Mouse (Mus musculus) embryonic facial prominence, embryonic 10.5 days (tissue): ENCODE measurements at regions not wholly inside any gene's neighbourhood (a gene's known extent, or its start where the extent isn't known, plus 50 kb on each side); places are given as distances from the start of the nearest gene placed in this dataset.

ENCODE experiments used
- DNase-seq: peaks from one replicate; pipeline ENCODE4 v3.0.0-alpha.2; 2017; ENCODE audit warnings: low spot score
- H3K27ac ChIP-seq: fragments of 300-500 bp; sonication (generic); replicated peaks from 2 replicates; pipeline ENCODE4 v1.5.1; 2016; ENCODE audit warnings: mild to moderate bottlenecking
- H3K27me3 ChIP-seq: fragments of 300-500 bp; sonication (generic); replicated peaks from 2 replicates; pipeline ENCODE4 v1.6.1; 2016; ENCODE audit warnings: low read depth, mild to moderate bottlenecking; ENCODE audit not compliant: poor library complexity, severe bottlenecking
- H3K36me3 ChIP-seq: fragments of 300-500 bp; sonication (generic); replicated peaks from 2 replicates; pipeline ENCODE4 v1.6.1; 2016; ENCODE audit warnings: mild to moderate bottlenecking, moderate library complexity
- H3K4me1 ChIP-seq: fragments of 300-500 bp; sonication (generic); 2 replicates; pipeline ENCODE4 v1.6.1; 2016
- H3K4me3 ChIP-seq: fragments of 300-500 bp; sonication (generic); 2 replicates; pipeline ENCODE4 v1.5.1; 2016; ENCODE audit warnings: mild to moderate bottlenecking, moderate library complexity
- H3K9me3 ChIP-seq: fragments of 300-500 bp; sonication (generic); 2 replicates; pipeline ENCODE4 v1.6.1; 2016; ENCODE audit warnings: mild to moderate bottlenecking
- WGBS: fragments of 180-500 bp; shearing (Covaris S2); methylation state at CpG from one replicate; pipeline ENCODE4 v1.1.7; 2016; 5-methylcytosine and 5-hydroxymethylcytosine counted together

DNA sequence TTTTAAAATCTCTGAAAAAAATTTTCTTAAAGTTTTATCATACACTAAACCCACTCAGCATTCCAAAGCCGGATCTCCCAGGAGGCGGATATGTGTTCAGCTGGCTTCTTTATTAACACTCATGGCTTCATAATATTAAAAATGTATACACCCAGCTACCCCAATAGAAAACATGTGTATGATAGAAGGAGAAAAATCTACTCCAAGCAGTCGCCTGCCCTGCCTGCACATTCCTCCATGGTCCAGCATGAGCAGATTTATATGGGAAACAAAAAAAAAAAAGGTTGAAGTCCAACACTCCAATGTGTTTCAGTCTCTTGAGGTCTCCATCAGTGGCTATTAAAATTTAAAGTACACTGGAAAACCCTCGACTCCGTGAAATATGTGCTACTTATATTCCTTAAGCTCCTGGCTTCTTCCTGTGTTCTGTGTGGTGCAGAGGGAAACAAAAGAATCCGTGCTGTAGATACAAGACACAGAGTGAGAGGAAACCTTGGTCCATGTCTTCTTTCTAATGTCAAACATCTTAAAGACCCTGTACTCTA is 142.0 kb upstream of the Ppargc1a start:
- WGBS = 87% methylated on average over 6 of the region's 6 CpGs
- H3K27me3 ChIP-seq = no peaks in the 10 kb centered on the region

GRCm38 (mm10) chr5:51679884-51680283 is 112.4 kb upstream of the Ppargc1a start:
- H3K4me1 ChIP-seq = no peaks in the 10 kb centered on the region
- H3K4me3 ChIP-seq = no peak overlapping the region
- no peaks in the 10 kb centered on the region for H3K9me3 ChIP-seq
- no peak overlapping the region for H3K27ac ChIP-seq
- H3K36me3 ChIP-seq = no peaks in the 10 kb centered on the region
- WGBS = 89% methylated on average over 4 of the region's 4 CpGs
- DNase-seq = no peak
- H3K27me3 ChIP-seq = no peaks in the 10 kb centered on the region

More for the DNA sequence above, 142.0 kb upstream of the Ppargc1a start:
- no peaks in the 10 kb centered on the region for H3K4me1 ChIP-seq
- H3K9me3 ChIP-seq = no peaks in the 10 kb centered on the region
- DNase-seq = no peak
- no peaks in the 10 kb centered on the region for H3K36me3 ChIP-seq
- no peak overlapping the region for H3K4me3 ChIP-seq
- no peak overlapping the region for H3K27ac ChIP-seq

- Histone ChIP-seq H3K27me3 (no peaks in the 10 kb centered on the region), H3K4me1 (no peaks in the 10 kb centered on the region), H3K36me3 (no peaks in the 10 kb centered on the region), H3K4me3 (no peak overlapping the region), H3K9me3 (no peaks in the 10 kb centered on the region), H3K27ac (no peak overlapping the region)
- 93% methylated on average over 5 of the region's 5 CpGs for WGBS
- DNase-seq = no peak
These were observed 103.7 kb upstream of the Ppargc1a start for GRCm38 (mm10) chr5:51671190-51671589.

GRCm38 (mm10) chr5:51665241-51665640 is 97.7 kb upstream of the Ppargc1a start:
- H3K27ac ChIP-seq = no peak overlapping the region
- no peaks in the 10 kb centered on the region for H3K4me1 ChIP-seq
- 88% methylated on average over 6 of the region's 6 CpGs for WGBS
- no peaks in the 10 kb centered on the region for H3K27me3 ChIP-seq
- DNase-seq = no peak
- H3K9me3 ChIP-seq = no peaks in the 10 kb centered on the region
- H3K4me3 ChIP-seq = no peak overlapping the region
- H3K36me3 ChIP-seq = no peaks in the 10 kb centered on the region

DNA sequence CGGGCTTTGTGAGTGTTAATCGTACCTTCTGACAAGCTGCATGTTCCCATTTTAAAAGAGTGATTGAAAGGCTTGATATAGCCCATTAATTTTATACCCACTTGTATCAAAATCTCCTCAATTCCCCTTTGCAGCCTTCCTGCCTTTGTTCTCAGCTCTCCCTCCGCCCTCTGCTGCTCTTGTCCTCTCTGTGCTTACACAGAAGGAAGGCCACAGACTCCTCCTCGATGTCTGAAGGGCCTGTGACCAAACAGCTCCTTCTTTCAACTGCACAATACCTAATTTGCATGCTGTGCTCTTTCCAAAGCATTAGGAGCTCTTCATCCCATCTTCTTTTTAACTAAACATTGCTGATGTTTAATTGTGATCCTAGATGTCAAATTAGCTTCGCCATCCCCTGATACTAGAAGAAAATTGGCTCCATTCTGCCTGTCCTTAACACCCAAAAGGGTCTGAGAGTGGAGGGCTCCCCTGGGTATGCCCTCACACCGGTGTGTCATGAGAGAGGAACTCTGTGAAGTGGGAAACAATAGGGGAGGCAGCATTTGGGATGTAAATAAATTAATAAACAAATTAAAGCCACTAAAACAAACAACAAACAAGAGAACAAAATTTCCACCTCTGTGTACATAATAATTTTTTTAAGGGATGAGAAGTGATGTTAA is 90.8 kb upstream of the Ppargc1a start:
- no peak for DNase-seq
- Histone ChIP-seq H3K36me3 (no peaks in the 10 kb centered on the region), H3K4me3 (no peak overlapping the region), H3K9me3 (no peaks in the 10 kb centered on the region), H3K27me3 (no peaks in the 10 kb centered on the region), H3K4me1 (no peaks in the 10 kb centered on the region), H3K27ac (no peak overlapping the region)
- 64% methylated on average over 6 of the region's 6 CpGs for WGBS

DNA sequence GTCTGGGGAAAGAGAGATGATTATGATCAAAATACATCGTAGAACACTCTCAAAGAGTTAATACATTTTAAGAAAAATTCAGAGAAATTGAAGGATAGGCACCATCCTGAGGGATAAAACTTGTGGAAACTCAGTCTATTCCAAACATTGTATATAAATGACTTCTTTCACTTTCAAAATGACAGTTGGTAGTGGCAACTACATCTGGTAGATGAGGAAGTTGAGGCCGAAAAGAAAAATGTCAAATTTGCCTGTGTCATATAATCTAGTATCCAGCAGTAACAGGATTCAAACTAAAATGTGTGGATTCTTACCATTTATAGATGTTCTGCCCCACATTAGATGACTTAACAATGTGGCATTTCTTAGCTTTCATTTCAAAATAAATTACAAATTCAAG is 86.0 kb upstream of the Ppargc1a start:
- WGBS = 92% methylated on average over 2 of the region's 2 CpGs
- no peak overlapping the region for H3K27ac ChIP-seq
- no peaks in the 10 kb centered on the region for H3K4me1 ChIP-seq
- no peak for DNase-seq
- no peak overlapping the region for H3K4me3 ChIP-seq
- H3K27me3 ChIP-seq = no peaks in the 10 kb centered on the region
- no peaks in the 10 kb centered on the region for H3K36me3 ChIP-seq
- H3K9me3 ChIP-seq = no peaks in the 10 kb centered on the region

GRCm38 (mm10) chr5:51624400-51624799 is 56.9 kb upstream of the Ppargc1a start:
- no peak for DNase-seq
- 80% methylated on average over 5 of the region's 5 CpGs for WGBS
- no peaks in the 10 kb centered on the region for H3K4me1 ChIP-seq

More at GRCm38 (mm10) chr5:51624400-51624799, 56.9 kb upstream of the Ppargc1a start:
- no peaks in the 10 kb centered on the region for H3K36me3 ChIP-seq
- no peaks in the 10 kb centered on the region for H3K27me3 ChIP-seq
- H3K27ac ChIP-seq = no peak overlapping the region
- no peaks in the 10 kb centered on the region for H3K9me3 ChIP-seq
- H3K4me3 ChIP-seq = no peak overlapping the region
